Mouse (Mus musculus): Measurements from ENCODE around the gene Mboat1. TPM values are rescaled to one million over a fixed set of nuclear protein-coding genes. Genes with fewer than 3 reads are reported as not detected.

The Mboat1 gene
- polyA plus RNA-seq, 1 experiment from 2014 or later, result 1.6 TPM

- ATAC-seq (ENCODE audit: insufficient read depth), result no peak
- H3K4me3 ChIP-seq (replicated peaks), result no peak overlapping the region
- no peaks in the 10 kb centered on the region for H3K27me3 ChIP-seq
- H3K4me2 ChIP-seq, result no peak overlapping the region
- H3K27ac ChIP-seq (replicated peaks), result no peak overlapping the region
- H3K9me3 ChIP-seq (replicated peaks), result no peaks in the 10 kb centered on the region
- no peaks in the 10 kb centered on the region for H3K4me1 ChIP-seq (replicated peaks)
- no peak overlapping the region for H3K9ac ChIP-seq
- 58% methylated on average over 6 of the region's 6 CpGs for WGBS (ENCODE audit: insufficient replicate concordance)
- no peaks in the 10 kb centered on the region for H3K36me3 ChIP-seq (replicated peaks)
Measured at GRCm38 (mm10) chr13:30146468-30146867, 10.2 kb downstream of the Mboat1 start.

GRCm38 (mm10) chr13:30154264-30154663 is 18.0 kb downstream of the Mboat1 start:
- no peak for ATAC-seq (ENCODE audit: insufficient read depth)
- H3K4me3 ChIP-seq (replicated peaks), result no peak overlapping the region
- no peaks in the 10 kb centered on the region for H3K36me3 ChIP-seq (replicated peaks)
- H3K9ac ChIP-seq, result no peak overlapping the region
- H3K4me2 ChIP-seq, result no peak overlapping the region
- H3K9me3 ChIP-seq (replicated peaks), result no peaks in the 10 kb centered on the region
- H3K27ac ChIP-seq (replicated peaks), result no peak overlapping the region
- H3K27me3 ChIP-seq, result no peaks in the 10 kb centered on the region
- 27% methylated on average over 4 of the region's 4 CpGs for WGBS (ENCODE audit: insufficient replicate concordance)
- H3K4me1 ChIP-seq (replicated peaks), result no peaks in the 10 kb centered on the region

GRCm38 (mm10) chr13:30159626-30160025 is 23.3 kb downstream of the Mboat1 start:
- no peaks in the 10 kb centered on the region for H3K9me3 ChIP-seq (replicated peaks)
- 67% methylated on average over 4 of the region's 4 CpGs for WGBS (ENCODE audit: insufficient replicate concordance)
- no peaks in the 10 kb centered on the region for H3K27me3 ChIP-seq
- no peak overlapping the region for H3K4me2 ChIP-seq
- no peaks in the 10 kb centered on the region for H3K4me1 ChIP-seq (replicated peaks)
- no peak overlapping the region for H3K9ac ChIP-seq
- H3K27ac ChIP-seq (replicated peaks), result no peak overlapping the region
- H3K4me3 ChIP-seq (replicated peaks), result no peak overlapping the region
- no peak for ATAC-seq (ENCODE audit: insufficient read depth)
- no peaks in the 10 kb centered on the region for H3K36me3 ChIP-seq (replicated peaks)

- no peak overlapping the region for H3K9ac ChIP-seq
- no peak overlapping the region for H3K4me3 ChIP-seq (replicated peaks)
- no peak for ATAC-seq (ENCODE audit: insufficient read depth)
- no peaks in the 10 kb centered on the region for H3K36me3 ChIP-seq (replicated peaks)
- H3K9me3 ChIP-seq (replicated peaks), result no peaks in the 10 kb centered on the region
- no peak overlapping the region for H3K27ac ChIP-seq (replicated peaks)
- H3K4me1 ChIP-seq (replicated peaks), result no peaks in the 10 kb centered on the region
- WGBS (ENCODE audit: insufficient replicate concordance), result 80% methylated on average over 2 of the region's 2 CpGs
- H3K4me2 ChIP-seq, result no peak overlapping the region
- H3K27me3 ChIP-seq, result no peaks in the 10 kb centered on the region
Measured at GRCm38 (mm10) chr13:30163521-30163920, 27.2 kb downstream of the Mboat1 start.

GRCm38 (mm10) chr13:30166138-30167090 is 30.1 kb downstream of the Mboat1 start:
- no peak overlapping the region for H3K4me2 ChIP-seq
- no peak for ATAC-seq (ENCODE audit: insufficient read depth)
- no peak overlapping the region for H3K27ac ChIP-seq (replicated peaks)
- no peak overlapping the region for H3K9ac ChIP-seq
- WGBS (ENCODE audit: insufficient replicate concordance), result 36% methylated on average over 12 of the region's 14 CpGs
- H3K4me3 ChIP-seq (replicated peaks), result no peak overlapping the region
- no peaks in the 10 kb centered on the region for H3K27me3 ChIP-seq
- H3K36me3 ChIP-seq (replicated peaks), result no peaks in the 10 kb centered on the region
- H3K9me3 ChIP-seq (replicated peaks), result no peaks in the 10 kb centered on the region
- no peaks in the 10 kb centered on the region for H3K4me1 ChIP-seq (replicated peaks)

- Histone ChIP-seq H3K9me3 (replicated peaks) (no peaks in the 10 kb centered on the region), H3K4me3 (replicated peaks) (no peak overlapping the region), H3K36me3 (replicated peaks) (no peaks in the 10 kb centered on the region), H3K27me3 (no peaks in the 10 kb centered on the region), H3K27ac (replicated peaks) (no peak overlapping the region), H3K4me2 (no peak overlapping the region), H3K4me1 (replicated peaks) (no peaks in the 10 kb centered on the region), H3K9ac (no peak overlapping the region)
- 72% methylated on average over 4 of the region's 4 CpGs for WGBS (ENCODE audit: insufficient replicate concordance)
- no peak for ATAC-seq (ENCODE audit: insufficient read depth)
Measured at GRCm38 (mm10) chr13:30167499-30167898, 31.2 kb downstream of the Mboat1 start.

- H3K27ac ChIP-seq (replicated peaks), result no peak overlapping the region
- no peak overlapping the region for H3K4me3 ChIP-seq (replicated peaks)
- H3K36me3 ChIP-seq (replicated peaks), result no peaks in the 10 kb centered on the region
- no peaks in the 10 kb centered on the region for H3K9me3 ChIP-seq (replicated peaks)
- no peak for ATAC-seq (ENCODE audit: insufficient read depth)
- WGBS (ENCODE audit: insufficient replicate concordance), result 64% methylated on average over 4 of the region's 4 CpGs
- no peaks in the 10 kb centered on the region for H3K27me3 ChIP-seq
- no peak overlapping the region for H3K9ac ChIP-seq
- no peaks in the 10 kb centered on the region for H3K4me1 ChIP-seq (replicated peaks)
- H3K4me2 ChIP-seq, result no peak overlapping the region
Measured at GRCm38 (mm10) chr13:30168803-30169202, 32.5 kb downstream of the Mboat1 start.

GRCm38 (mm10) chr13:30170061-30170460 is 33.8 kb downstream of the Mboat1 start:
- no peaks in the 10 kb centered on the region for H3K27me3 ChIP-seq
- H3K9ac ChIP-seq, result no peak overlapping the region
- no peaks in the 10 kb centered on the region for H3K4me1 ChIP-seq (replicated peaks)
- H3K27ac ChIP-seq (replicated peaks), result no peak overlapping the region
- H3K4me3 ChIP-seq (replicated peaks), result no peak overlapping the region
- WGBS (ENCODE audit: insufficient replicate concordance), result 69% methylated on average over 6 of the region's 6 CpGs
- H3K9me3 ChIP-seq (replicated peaks), result no peaks in the 10 kb centered on the region
- H3K36me3 ChIP-seq (replicated peaks), result no peaks in the 10 kb centered on the region
- no peak for ATAC-seq (ENCODE audit: insufficient read depth)
- H3K4me2 ChIP-seq, result no peak overlapping the region

GRCm38 (mm10) chr13:30174586-30174985 is 38.3 kb downstream of the Mboat1 start:
- ATAC-seq (ENCODE audit: insufficient read depth), result no peak
- Histone ChIP-seq H3K27ac (replicated peaks) (no peak overlapping the region), H3K4me1 (replicated peaks) (no peaks in the 10 kb centered on the region), H3K9ac (no peak overlapping the region), H3K36me3 (replicated peaks) (no peaks in the 10 kb centered on the region), H3K4me2 (no peak overlapping the region), H3K4me3 (replicated peaks) (no peak overlapping the region), H3K27me3 (no peaks in the 10 kb centered on the region), H3K9me3 (replicated peaks) (no peaks in the 10 kb centered on the region)
- 80% methylated on average over 4 of the region's 4 CpGs for whole genome bisulfite sequencing (ENCODE audit: insufficient replicate concordance)

GRCm38 (mm10) chr13:30177356-30177755 is 41.1 kb downstream of the Mboat1 start:
- 34% methylated on average over 6 of the region's 6 CpGs for WGBS (ENCODE audit: insufficient replicate concordance)
- ATAC-seq (ENCODE audit: insufficient read depth), result no peak

GRCm38 (mm10) chr13:30185549-30185948 is 49.3 kb downstream of the Mboat1 start:
- Histone ChIP-seq H3K4me2 (no peak overlapping the region), H3K27ac (replicated peaks) (no peak overlapping the region), H3K9ac (no peak overlapping the region), H3K27me3 (no peaks in the 10 kb centered on the region), H3K4me1 (replicated peaks) (no peaks in the 10 kb centered on the region), H3K4me3 (replicated peaks) (no peak overlapping the region), H3K9me3 (replicated peaks) (no peaks in the 10 kb centered on the region), H3K36me3 (replicated peaks) (no peaks in the 10 kb centered on the region)
- no peak for ATAC-seq (ENCODE audit: insufficient read depth)
- WGBS (ENCODE audit: insufficient replicate concordance), result 59% methylated on average over 6 of the region's 6 CpGs

More at GRCm38 (mm10) chr13:30177356-30177755, 41.1 kb downstream of the Mboat1 start:
- H3K27me3 ChIP-seq, result no peaks in the 10 kb centered on the region
- no peak overlapping the region for H3K4me3 ChIP-seq (replicated peaks)
- H3K9ac ChIP-seq, result no peak overlapping the region
- no peaks in the 10 kb centered on the region for H3K4me1 ChIP-seq (replicated peaks)
- no peaks in the 10 kb centered on the region for H3K36me3 ChIP-seq (replicated peaks)
- H3K9me3 ChIP-seq (replicated peaks), result no peaks in the 10 kb centered on the region
- no peak overlapping the region for H3K4me2 ChIP-seq
- no peak overlapping the region for H3K27ac ChIP-seq (replicated peaks)
